Mouse (Mus musculus) intestine, embryonic 14.5 days (tissue): ENCODE data around the gene Clec11a. TPM values are rescaled to one million over a fixed set of nuclear protein-coding genes. Genes with fewer than 3 reads are reported as not detected.

Experiments
- ATAC-seq: fragments of 200-750 bp; cut with Nextera tagmentation; replicated peaks from 2 replicates; pipeline ENCODE4 v1.8.0; 2017; ENCODE audit warnings: low read depth, moderate number of reproducible peaks, moderate TSS enrichment, moderate library complexity; ENCODE audit not compliant: low FRiP score, low TSS enrichment
- DNase-seq: peaks from one replicate; pipeline ENCODE4 v3.0.0-alpha.2; 2018; ENCODE audit warnings: low spot score
- H3K27ac ChIP-seq: fragments of 300-500 bp; sonication (generic); 2 replicates; pipeline ENCODE4 v1.5.1; 2014; ENCODE audit warnings: low read depth, mild to moderate bottlenecking, control low read depth
- H3K27me3 ChIP-seq: fragments of 300-500 bp; sonication (generic); replicated peaks from 2 replicates; pipeline ENCODE4 v1.6.1; 2014; ENCODE audit warnings: low read length, control low read depth; ENCODE audit not compliant: control insufficient read depth, insufficient read depth
- H3K36me3 ChIP-seq: fragments of 300-500 bp; sonication (generic); 2 replicates; pipeline ENCODE4 v1.6.1; 2014; ENCODE audit warnings: low read length, control low read depth; ENCODE audit not compliant: control insufficient read depth, insufficient read depth
- H3K4me1 ChIP-seq: fragments of 300-500 bp; sonication (generic); replicated peaks from 2 replicates; pipeline ENCODE4 v1.6.1; 2014; ENCODE audit warnings: low read length, control low read depth, mixed read lengths; ENCODE audit not compliant: control insufficient read depth, insufficient read depth
- H3K4me2 ChIP-seq: fragments of 300-500 bp; sonication (generic); 2 replicates; pipeline ENCODE4 v1.6.1; 2014; ENCODE audit warnings: low read length
- H3K4me3 ChIP-seq: fragments of 300-500 bp; sonication (generic); 2 replicates; pipeline ENCODE4 v1.5.1; 2014; ENCODE audit warnings: low read depth, low read length, control low read depth, mixed read lengths
- H3K9ac ChIP-seq: fragments of 300-500 bp; sonication (generic); 2 replicates; pipeline ENCODE4 v1.6.1; 2014; ENCODE audit warnings: mild to moderate bottlenecking, low read length
- H3K9me3 ChIP-seq: fragments of 300-500 bp; sonication (generic); 2 replicates; pipeline ENCODE4 v1.6.1; 2016; ENCODE audit warnings: low read length, control low read depth; ENCODE audit not compliant: control insufficient read depth
- WGBS: fragments of 180-500 bp; shearing (Covaris S2); extraction: QIAGEN DNeasy Blood & Tissue Kit; methylation state at CpG from one replicate; pipeline ENCODE4 v1.1.7; 2014; 5-methylcytosine and 5-hydroxymethylcytosine counted together
- polyA plus RNA-seq: library from polyadenylated mRNA; unstranded; fragments of >200 nt; fragmentation: Nextera tagmentation; extraction: Ambion mirVana; gene quantifications from 2 replicates; pipeline ENCODE4 v1.2.1, GENCODE M21; 2014

Clec11a gene
- polyA plus RNA-seq, 1 experiment from 2014 or later = 5.4 TPM

GRCm38 (mm10) chr7:44262791-44263643 is 43.7 kb downstream of the Clec11a start:
- Histone ChIP-seq H3K4me3 (no peak overlapping the region), H3K36me3 (no peaks in the 10 kb centered on the region), H3K27ac (no peak overlapping the region), H3K27me3 (peaks cover 8% of the 10 kb centered on the region; the same call in 1 of the 2 replicates), H3K9me3 (no peaks in the 10 kb centered on the region), H3K4me2 (peak overlapping the region; percentile 31), H3K9ac (no peak overlapping the region), H3K4me1 (no peaks in the 10 kb centered on the region)
- DNase-seq (peak; percentile 100), ATAC-seq (peak; percentile 82)
- WGBS = 4% methylated on average over 34 of the region's 34 CpGs

GRCm38 (mm10) chr7:44261147-44261546 is 45.6 kb downstream of the Clec11a start, which contains the start of gene Gm15517:
Gene Gm15517, plus strand, starts transcription at chr7:44261447.
- H3K27me3 ChIP-seq = peaks cover 8% of the 10 kb centered on the region; the same call in 1 of the 2 replicates
- no peak within 1 kb of the TSS for H3K9ac ChIP-seq
- no peaks in the 10 kb centered on the region; the same call in 1 of the 2 replicates for H3K36me3 ChIP-seq
- H3K9me3 ChIP-seq = no peaks in the 10 kb centered on the region
- H3K4me1 ChIP-seq = no peaks in the 10 kb centered on the region
- no peak for DNase-seq
- H3K4me2 ChIP-seq = no peak within 1 kb of the TSS
- H3K4me3 ChIP-seq = no peak within 1 kb of the TSS
- no peak within 1 kb of the TSS for H3K27ac ChIP-seq
- WGBS = 48% methylated on average over 5 of the region's 5 CpGs
- ATAC-seq = no peak

GRCm38 (mm10) chr7:44260410-44260809 is 46.3 kb downstream of the Clec11a start:
- ATAC-seq (no peak), DNase-seq (no peak)
- H3K4me1 ChIP-seq = no peaks in the 10 kb centered on the region
- H3K9me3 ChIP-seq = no peaks in the 10 kb centered on the region
- H3K4me2 ChIP-seq = no peak overlapping the region
- no peak overlapping the region for H3K27ac ChIP-seq
- H3K36me3 ChIP-seq = no peaks in the 10 kb centered on the region; the same call in 1 of the 2 replicates
- 81% methylated on average over 6 of the region's 6 CpGs for WGBS
- peaks cover 8% of the 10 kb centered on the region; the same call in 1 of the 2 replicates for H3K27me3 ChIP-seq
- H3K4me3 ChIP-seq = no peak overlapping the region
- no peak overlapping the region for H3K9ac ChIP-seq

- Histone ChIP-seq H3K27ac (no peak within 1 kb of the TSS), H3K4me1 (no peaks in the 10 kb centered on the region), H3K4me2 (no peak within 1 kb of the TSS), H3K4me3 (no peak within 1 kb of the TSS), H3K9me3 (no peaks in the 10 kb centered on the region), H3K27me3 (no peaks in the 10 kb centered on the region), H3K9ac (no peak within 1 kb of the TSS), H3K36me3 (peaks cover 20% of the 10 kb centered on the region)
- ATAC-seq (no peak), DNase-seq (no peak)
- WGBS = 77% methylated on average over 4 of the region's 4 CpGs
Observed at GRCm38 (mm10) chr7:44257278-44257677, 49.4 kb downstream of the Clec11a start, which contains the start of gene Acp4. Gene Acp4, minus strand, starts transcription at chr7:44257378.

- ATAC-seq (no peak), DNase-seq (no peak)
- H3K4me3 ChIP-seq = no peak overlapping the region
- H3K27ac ChIP-seq = no peak overlapping the region
- no peak overlapping the region for H3K9ac ChIP-seq
- no peak overlapping the region for H3K4me2 ChIP-seq
- no peaks in the 10 kb centered on the region for H3K9me3 ChIP-seq
- H3K4me1 ChIP-seq = no peaks in the 10 kb centered on the region
- WGBS = 79% methylated on average over 6 of the region's 6 CpGs
- peaks cover 40% of the 10 kb centered on the region for H3K36me3 ChIP-seq
- no peaks in the 10 kb centered on the region for H3K27me3 ChIP-seq
Observed at GRCm38 (mm10) chr7:44254930-44255329, 51.8 kb downstream of the Clec11a start.

- no peak for ATAC-seq
- 66% methylated on average over 15 of the region's 15 CpGs for WGBS
- H3K36me3 ChIP-seq = peaks cover 58% of the 10 kb centered on the region
Observed at GRCm38 (mm10) chr7:44253023-44253616, 53.6 kb downstream of the Clec11a start.

More at GRCm38 (mm10) chr7:44253023-44253616, 53.6 kb downstream of the Clec11a start:
- Histone ChIP-seq H3K4me2 (no peak overlapping the region), H3K9me3 (no peaks in the 10 kb centered on the region), H3K4me3 (no peak overlapping the region), H3K9ac (no peak overlapping the region), H3K27ac (no peak overlapping the region), H3K4me1 (peaks cover 6% of the 10 kb centered on the region), H3K27me3 (no peaks in the 10 kb centered on the region)
- no peak for DNase-seq

Other genes starting within 250 kb of the Clec11a start
- not detected in 2 replicates for gene Klk1b21, start 204.6 kb downstream of the Clec11a start, polyA plus RNA-seq
- gene Klk1b22, start 194.2 kb downstream of the Clec11a start, polyA plus RNA-seq = not detected in 2 replicates
- not detected in 2 replicates for gene Klk1b16, start 170.1 kb downstream of the Clec11a start, polyA plus RNA-seq
- gene Klk1b24, start 118.7 kb downstream of the Clec11a start, polyA plus RNA-seq = not detected in 2 replicates
- gene Klk1b3, start 108.7 kb downstream of the Clec11a start, polyA plus RNA-seq = not detected in 2 replicates
- gene Klk1b4, start 99.5 kb downstream of the Clec11a start, polyA plus RNA-seq = not detected in 2 replicates
- not detected in 2 replicates for gene Klk1b5, start 91.0 kb downstream of the Clec11a start, polyA plus RNA-seq
- 0.39 and 1.8 TPM in 2 replicates for gene Klk1, start 81.5 kb downstream of the Clec11a start, polyA plus RNA-seq
- gene Gm36864, start 70.7 kb downstream of the Clec11a start, polyA plus RNA-seq = not detected in 2 replicates
- gene 1700028J19Rik, start 60.2 kb downstream of the Clec11a start, polyA plus RNA-seq = 1.1 and 1.6 TPM in 2 replicates
- 124 and 129 TPM in 2 replicates for gene 2410002F23Rik, start 60.2 kb downstream of the Clec11a start, polyA plus RNA-seq
- not detected in 2 replicates for gene Acp4, start 49.5 kb downstream of the Clec11a start, polyA plus RNA-seq
- not detected in 2 replicates for gene Gm15517, start 45.5 kb downstream of the Clec11a start, polyA plus RNA-seq
- 3.0 and 3.3 TPM in 2 replicates for gene Shank1, start 3.4 kb upstream of the Clec11a start, polyA plus RNA-seq
- 1.6 and 1.7 TPM in 2 replicates for gene Syt3, start 77.2 kb upstream of the Clec11a start, polyA plus RNA-seq
- 1.5 and 1.6 TPM in 2 replicates for gene 1700008O03Rik, start 78.9 kb upstream of the Clec11a start, polyA plus RNA-seq
- 1.3 TPM in 2 replicates for gene Lrrc4b, start 122.1 kb upstream of the Clec11a start, polyA plus RNA-seq
- 0.65 TPM in 1 of 2 replicates, not detected in the other for gene Aspdh, start 158.5 kb upstream of the Clec11a start, polyA plus RNA-seq
- 72.1 and 77.0 TPM in 2 replicates for gene Josd2, start 161.1 kb upstream of the Clec11a start, polyA plus RNA-seq
- 107 and 116 TPM in 2 replicates for gene Emc10, start 189.6 kb upstream of the Clec11a start, polyA plus RNA-seq
- 10.2 and 11.5 TPM in 2 replicates for gene Fam71e1, start 189.7 kb upstream of the Clec11a start, polyA plus RNA-seq
- 0.28 and 0.32 TPM in 2 replicates for gene Mybpc2, start 217.8 kb upstream of the Clec11a start, polyA plus RNA-seq
- 0.12 and 0.20 TPM in 2 replicates for gene Spib, start 225.2 kb upstream of the Clec11a start, polyA plus RNA-seq
- 74.7 and 75.2 TPM in 2 replicates for gene Pold1, start 241.9 kb upstream of the Clec11a start, polyA plus RNA-seq
- 69.4 and 70.6 TPM in 2 replicates for gene Nr1h2, start 247.0 kb upstream of the Clec11a start, polyA plus RNA-seq